Mouse (Mus musculus): ENCODE measurements around the gene Rnase1. TPM values are rescaled to one million over a fixed set of nuclear protein-coding genes. Genes with fewer than 3 reads are reported as not detected.

Gene Rnase1
- polyA plus RNA-seq (2015; fragmentation: Nextera tagmentation; extraction: Ambion mirVana): not detected in 2 replicates

GRCm38 (mm10) chr14:51146685-51147084 is at the start of gene Rnase1:
TSS of gene Rnase1 (minus strand) at chr14:51146785.

GRCm38 (mm10) chr14:51161976-51162375 is 15.4 kb upstream of the Rnase1 start, which contains the start of gene Rnase2b:
TSS of gene Rnase2b (plus strand) at chr14:51162260.

GRCm38 (mm10) chr14:51113916-51114560 is 32.5 kb downstream of the Rnase1 start, which contains the start of gene Eddm3b:
TSS of gene Eddm3b (plus strand) at chr14:51114426.

Other genes starting within 250 kb of the Rnase1 start
- gene Klhl33, start 249.3 kb downstream of the Rnase1 start, polyA plus RNA-seq (2015; fragmentation: Nextera tagmentation; extraction: Ambion mirVana): 0.31 and 0.64 TPM in 2 replicates
- 78.2 and 87.5 TPM in 2 replicates for gene Osgep, start 221.9 kb downstream of the Rnase1 start, polyA plus RNA-seq (2015; fragmentation: Nextera tagmentation; extraction: Ambion mirVana)
- 91.5 and 98.7 TPM in 2 replicates for gene Apex1, start 221.8 kb downstream of the Rnase1 start, polyA plus RNA-seq (2015; fragmentation: Nextera tagmentation; extraction: Ambion mirVana)
- gene Pip4p1, start 215.9 kb downstream of the Rnase1 start, polyA plus RNA-seq (2015; fragmentation: Nextera tagmentation; extraction: Ambion mirVana): 32.4 and 42.5 TPM in 2 replicates
- gene Pnp, start 215.7 kb downstream of the Rnase1 start, polyA plus RNA-seq (2015; fragmentation: Nextera tagmentation; extraction: Ambion mirVana): 46.9 and 49.2 TPM in 2 replicates
- not detected in 2 replicates for gene Gm49342, start 202.3 kb downstream of the Rnase1 start, polyA plus RNA-seq (2015; fragmentation: Nextera tagmentation; extraction: Ambion mirVana)
- 0.75 and 1.3 TPM in 2 replicates for gene Pnp2, start 190.8 kb downstream of the Rnase1 start, polyA plus RNA-seq (2015; fragmentation: Nextera tagmentation; extraction: Ambion mirVana)
- gene Rnase10, start 139.0 kb downstream of the Rnase1 start, polyA plus RNA-seq (2015; fragmentation: Nextera tagmentation; extraction: Ambion mirVana): 0.21 TPM in 1 of 2 replicates, not detected in the other
- not detected in 2 replicates for gene Rnase9, start 104.9 kb downstream of the Rnase1 start, polyA plus RNA-seq (2015; fragmentation: Nextera tagmentation; extraction: Ambion mirVana)
- not detected in 2 replicates for gene Rnase11, start 96.6 kb downstream of the Rnase1 start, polyA plus RNA-seq (2015; fragmentation: Nextera tagmentation; extraction: Ambion mirVana)
- gene Rnase12, start 89.1 kb downstream of the Rnase1 start, polyA plus RNA-seq (2015; fragmentation: Nextera tagmentation; extraction: Ambion mirVana): 0.19 and 0.34 TPM in 2 replicates
- not detected in 2 replicates for gene Olfr750, start 72.3 kb downstream of the Rnase1 start, polyA plus RNA-seq (2015; fragmentation: Nextera tagmentation; extraction: Ambion mirVana)
- 97.5 and 101 TPM in 2 replicates for gene Rnase4, start 55.7 kb downstream of the Rnase1 start, polyA plus RNA-seq (2015; fragmentation: Nextera tagmentation; extraction: Ambion mirVana)
- gene Ang, start 55.6 kb downstream of the Rnase1 start, polyA plus RNA-seq (2015; fragmentation: Nextera tagmentation; extraction: Ambion mirVana): 12.3 and 13.3 TPM in 2 replicates
- not detected in 2 replicates for gene Eddm3b, start 32.4 kb downstream of the Rnase1 start, polyA plus RNA-seq (2015; fragmentation: Nextera tagmentation; extraction: Ambion mirVana)
- gene Rnase6, start 22.9 kb downstream of the Rnase1 start, polyA plus RNA-seq (2015; fragmentation: Nextera tagmentation; extraction: Ambion mirVana): 0.46 and 1.8 TPM in 2 replicates
- not detected in 2 replicates for gene Rnase2b, start 15.5 kb upstream of the Rnase1 start, polyA plus RNA-seq (2015; fragmentation: Nextera tagmentation; extraction: Ambion mirVana)
- gene Ang2, start 52.4 kb upstream of the Rnase1 start, polyA plus RNA-seq (2015; fragmentation: Nextera tagmentation; extraction: Ambion mirVana): not detected in 2 replicates
- not detected in 2 replicates for gene Ear14, start 56.6 kb upstream of the Rnase1 start, polyA plus RNA-seq (2015; fragmentation: Nextera tagmentation; extraction: Ambion mirVana)
- not detected in 2 replicates for gene Rnase2a, start 109.3 kb upstream of the Rnase1 start, polyA plus RNA-seq (2015; fragmentation: Nextera tagmentation; extraction: Ambion mirVana)
- gene Gm7247, start 215.0 kb upstream of the Rnase1 start, polyA plus RNA-seq (2015; fragmentation: Nextera tagmentation; extraction: Ambion mirVana): not detected in 2 replicates

All from urinary bladder, postnatal 0 days (tissue).